Mouse (Mus musculus): ENCODE measurements around the gene Micu1. TPM values are rescaled to one million over a fixed set of nuclear protein-coding genes. Genes with fewer than 3 reads are reported as not detected.
A peak's percentile ranks its signal among the peaks of the same experiment; 100 is the strongest.

Micu1 gene
- polyA plus RNA-seq, 1 experiment from 2014 or later: 40.1 TPM

- no peak for ATAC-seq (replicated peaks; ENCODE audit: extremely low read depth, insufficient read depth, low FRiP score)
- Histone ChIP-seq H3K27ac (ENCODE audit: low read length) (no peak overlapping the region), H3K4me3 (ENCODE audit: low read length) (no peak overlapping the region), H3K4me1 (ENCODE audit: control insufficient read depth, insufficient read depth, low read length) (peaks cover 48% of the 10 kb centered on the region), H3K9ac (ENCODE audit: low read length) (no peak overlapping the region; the same call in 1 of the 2 replicates), H3K27me3 (ENCODE audit: control insufficient read depth, insufficient read depth, low read length) (no peaks in the 10 kb centered on the region), H3K9me3 (replicated peaks; ENCODE audit: control insufficient read depth, low read length) (no peaks in the 10 kb centered on the region), H3K4me2 (ENCODE audit: low read depth, low read length) (peak overlapping the region; percentile 31), H3K36me3 (ENCODE audit: control insufficient read depth, insufficient read depth) (no peaks in the 10 kb centered on the region)
- 42% methylated on average over 6 of the region's 6 CpGs for WGBS
Observed at GRCm38 (mm10) chr10:59911091-59911490, 208.8 kb downstream of the Micu1 start.

DNA sequence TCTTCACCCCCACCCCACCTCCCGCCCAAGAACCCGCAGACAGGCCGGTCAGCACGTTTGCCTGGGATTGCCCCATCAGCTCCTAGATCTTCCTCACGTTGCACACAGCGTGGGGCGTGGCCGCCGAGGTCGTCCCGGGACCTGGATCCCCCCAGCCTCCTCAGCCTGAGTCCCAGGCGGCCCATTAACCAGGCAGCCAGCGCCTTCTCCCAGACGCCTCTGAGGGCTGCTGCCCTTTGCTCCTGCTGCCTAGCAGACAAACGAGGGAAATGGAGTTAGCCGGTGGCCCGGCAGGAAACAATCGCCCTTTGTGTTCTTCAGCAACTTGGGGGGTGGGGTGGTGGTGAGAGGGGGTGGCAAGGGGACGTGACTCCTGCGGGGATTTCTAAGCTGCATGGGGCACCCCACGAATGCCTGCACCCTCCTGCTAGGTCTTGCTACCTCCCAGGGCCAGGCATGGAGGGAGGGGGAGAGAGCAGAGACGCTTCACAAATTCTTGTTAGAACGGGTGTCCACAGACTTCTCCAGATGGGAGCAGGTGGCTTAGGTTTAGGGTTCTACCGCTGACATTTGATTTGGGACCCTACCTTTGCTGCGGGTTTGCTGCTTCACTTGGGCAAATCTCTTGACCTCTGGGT, 209.4 kb downstream of the Micu1 start:
- peak overlapping the region; percentile 54 for H3K9ac ChIP-seq (ENCODE audit: low read length)
- peaks cover 52% of the 10 kb centered on the region for H3K4me1 ChIP-seq (ENCODE audit: control insufficient read depth, insufficient read depth, low read length)
- peak overlapping the region; percentile 24; the same call in 1 of the 2 replicates for H3K27ac ChIP-seq (ENCODE audit: low read length)
- no peak overlapping the region for H3K4me3 ChIP-seq (ENCODE audit: low read length)
- no peaks in the 10 kb centered on the region for H3K9me3 ChIP-seq (replicated peaks; ENCODE audit: control insufficient read depth, low read length)
- no peaks in the 10 kb centered on the region for H3K27me3 ChIP-seq (ENCODE audit: control insufficient read depth, insufficient read depth, low read length)
- ATAC-seq (replicated peaks; ENCODE audit: extremely low read depth, insufficient read depth, low FRiP score): no peak
- H3K36me3 ChIP-seq (ENCODE audit: control insufficient read depth, insufficient read depth): no peaks in the 10 kb centered on the region
- 19% methylated on average over 25 of the region's 25 CpGs for WGBS
- peak overlapping the region; percentile 31 for H3K4me2 ChIP-seq (ENCODE audit: low read depth, low read length)

Other genes starting within 250 kb of the Micu1 start
- not detected in 2 replicates for gene Gm10322, start 86.4 kb upstream of the Micu1 start, polyA plus RNA-seq (2015; fragmentation: Nextera tagmentation; extraction: Ambion mirVana)
- 22.2 and 23.8 TPM in 2 replicates for gene Mcu, start 85.8 kb upstream of the Micu1 start, polyA plus RNA-seq (2015; fragmentation: Nextera tagmentation; extraction: Ambion mirVana)
- gene Dnajb12, start 177.1 kb downstream of the Micu1 start, polyA plus RNA-seq (2015; fragmentation: Nextera tagmentation; extraction: Ambion mirVana): 22.1 and 26.3 TPM in 2 replicates
- 29.0 and 31.9 TPM in 2 replicates for gene Ddit4, start 249.4 kb downstream of the Micu1 start, polyA plus RNA-seq (2015; fragmentation: Nextera tagmentation; extraction: Ambion mirVana)

All from heart, embryonic 16.5 days (tissue).